Mouse (Mus musculus) granulocyte monocyte progenitor cell, adult 5-6 weeks (primary cell): ENCODE data around the gene Fcrlb. TPM values are rescaled to one million over a fixed set of nuclear protein-coding genes. Genes with fewer than 3 reads are reported as not detected.
A peak's percentile ranks its signal among the peaks of the same experiment; 100 is the strongest.

Experiments used
- ATAC-seq: replicated peaks from 2 replicates; pipeline ENCODE4 v1.8.0; 2016; ENCODE audit warnings: mild to moderate bottlenecking, moderate TSS enrichment, inconsistent platforms; ENCODE audit not compliant: poor library complexity, severe bottlenecking
- total RNA-seq, 2 experiments: library from RNA; stranded (forward) in 1 of 2; stranded (reverse) in 1 of 2; fragments of 200-712, 200-1000 nt in 1 of 2; fragments of >200 nt in 1 of 2; fragmentation: Nextera tagmentation in 1 of 2; gene quantifications; 2 replicates each; pipeline ENCODE4 v1.2.3; 2014 to 2017

The Fcrlb gene
- total RNA-seq, 2 experiments from 2014 or later: not detected

DNA sequence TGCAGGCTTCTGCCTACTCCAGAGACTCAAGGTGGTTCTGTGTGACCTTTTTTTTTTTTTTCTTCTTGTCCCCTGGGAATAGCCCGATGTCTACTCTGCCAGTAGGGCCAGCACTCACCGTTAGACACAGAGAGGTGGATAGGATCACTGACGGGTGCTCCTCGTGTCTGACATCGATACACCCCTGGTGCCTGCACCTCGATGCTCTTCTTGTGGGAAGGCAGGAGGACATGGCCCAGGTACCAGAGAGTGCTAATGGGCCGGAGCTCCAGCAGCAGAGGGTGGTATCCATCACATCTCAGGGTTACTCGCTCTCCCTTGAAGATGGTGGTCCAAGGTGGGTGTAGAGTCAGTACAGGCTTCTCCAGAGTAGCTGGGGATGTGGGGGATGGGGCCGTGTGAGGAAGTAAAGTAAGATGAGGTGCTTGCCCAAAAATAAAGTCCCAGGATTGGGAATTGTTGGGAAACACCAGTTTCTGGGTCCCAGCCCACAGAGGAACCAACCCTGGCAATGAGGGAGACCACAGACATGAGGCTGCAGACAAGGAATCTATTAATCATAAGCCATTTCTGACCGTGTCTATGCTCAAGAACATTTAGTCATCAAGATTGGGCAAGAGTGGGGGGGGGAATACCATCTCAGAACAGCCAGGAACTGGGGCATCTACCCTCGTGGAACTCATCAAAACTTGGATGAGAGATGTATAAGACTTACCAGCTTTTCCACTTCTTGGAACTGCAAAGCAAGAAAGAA is 657 bp downstream of the Fcrlb start:
- ATAC-seq: peak; percentile 74

GRCm38 (mm10) chr1:170908341-170908740 is 4.4 kb downstream of the Fcrlb start:
- 0 out of 2 replicates have a peak, but pooled peaks have one; percentile 13 for ATAC-seq

DNA sequence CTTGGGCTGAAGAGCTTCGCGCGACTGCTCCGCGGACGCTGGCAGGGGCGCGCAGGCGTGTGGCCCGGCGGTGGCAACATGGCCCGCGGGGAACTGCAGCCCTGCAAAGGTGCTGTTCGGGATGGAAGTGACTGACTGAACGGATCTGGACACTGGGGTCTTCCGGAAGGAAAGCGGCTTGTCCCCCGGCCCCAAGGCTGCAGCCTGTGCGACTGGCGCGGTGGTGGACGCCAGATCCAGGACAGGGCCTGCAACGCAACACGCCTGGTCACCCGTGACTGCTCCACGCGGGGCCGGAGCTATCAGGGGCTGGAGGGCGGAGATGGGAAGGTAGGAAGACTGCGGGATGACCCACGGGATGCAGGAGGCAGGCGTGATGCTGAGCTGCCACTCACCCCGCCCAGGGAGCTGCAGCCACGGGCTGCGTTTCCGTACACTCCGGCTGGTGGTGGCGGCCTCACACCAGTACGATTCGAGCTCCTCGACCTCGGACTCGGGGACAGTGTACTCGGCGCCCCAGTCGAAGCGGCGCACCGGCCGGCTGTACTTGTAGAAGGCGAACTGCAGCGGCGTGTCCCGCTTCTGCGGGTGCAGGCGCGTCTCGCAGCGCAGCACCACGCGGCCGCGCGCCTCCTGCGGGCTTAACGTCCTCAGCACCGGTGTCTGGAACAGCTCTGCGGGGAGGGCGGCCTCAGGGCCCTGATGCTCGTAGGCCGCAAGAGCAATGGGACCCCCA is 5.1 kb downstream of the Fcrlb start:
- ATAC-seq: peak; percentile 52

- ATAC-seq: no peak
Observed at GRCm38 (mm10) chr1:170907111-170907455, 5.7 kb downstream of the Fcrlb start.

GRCm38 (mm10) chr1:170903485-170903884 is 9.3 kb downstream of the Fcrlb start:
- ATAC-seq: no peak

DNA sequence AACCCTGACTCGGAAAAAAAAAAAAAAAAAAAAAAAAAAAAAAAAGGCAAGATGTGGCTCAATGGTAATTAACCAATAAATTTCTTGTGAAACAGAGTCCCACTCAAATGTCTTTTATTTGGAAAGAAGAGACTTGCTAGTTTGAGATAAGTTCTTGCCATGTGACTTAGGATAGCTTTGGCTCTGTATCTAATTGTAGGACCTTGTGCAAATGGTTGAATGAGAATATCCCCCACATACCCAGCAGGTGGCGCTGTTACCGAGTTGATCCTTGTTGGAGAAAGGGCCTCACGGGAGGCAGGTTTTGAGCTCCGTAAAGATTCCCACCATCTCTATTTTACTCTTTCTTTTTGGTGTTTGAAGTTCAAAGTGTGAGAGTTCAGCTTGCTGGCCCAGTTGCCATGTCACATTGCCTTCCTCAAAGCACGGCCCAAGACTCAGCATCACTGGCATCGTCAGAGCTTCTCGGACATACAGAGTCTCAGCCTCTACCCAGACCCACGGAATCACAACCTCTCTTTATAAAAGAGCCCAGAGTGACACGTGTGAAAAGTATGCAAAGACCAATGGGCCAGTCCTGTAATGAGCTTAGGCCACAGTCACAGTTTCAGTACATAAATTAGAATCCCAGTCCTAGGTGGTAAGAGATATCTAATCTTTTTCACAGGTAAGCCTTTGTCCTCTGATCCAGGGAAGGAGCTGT is 11.1 kb downstream of the Fcrlb start:
- peak; percentile 55 for ATAC-seq

- no peak for ATAC-seq
Observed at GRCm38 (mm10) chr1:170900799-170901467, 11.8 kb downstream of the Fcrlb start.

DNA sequence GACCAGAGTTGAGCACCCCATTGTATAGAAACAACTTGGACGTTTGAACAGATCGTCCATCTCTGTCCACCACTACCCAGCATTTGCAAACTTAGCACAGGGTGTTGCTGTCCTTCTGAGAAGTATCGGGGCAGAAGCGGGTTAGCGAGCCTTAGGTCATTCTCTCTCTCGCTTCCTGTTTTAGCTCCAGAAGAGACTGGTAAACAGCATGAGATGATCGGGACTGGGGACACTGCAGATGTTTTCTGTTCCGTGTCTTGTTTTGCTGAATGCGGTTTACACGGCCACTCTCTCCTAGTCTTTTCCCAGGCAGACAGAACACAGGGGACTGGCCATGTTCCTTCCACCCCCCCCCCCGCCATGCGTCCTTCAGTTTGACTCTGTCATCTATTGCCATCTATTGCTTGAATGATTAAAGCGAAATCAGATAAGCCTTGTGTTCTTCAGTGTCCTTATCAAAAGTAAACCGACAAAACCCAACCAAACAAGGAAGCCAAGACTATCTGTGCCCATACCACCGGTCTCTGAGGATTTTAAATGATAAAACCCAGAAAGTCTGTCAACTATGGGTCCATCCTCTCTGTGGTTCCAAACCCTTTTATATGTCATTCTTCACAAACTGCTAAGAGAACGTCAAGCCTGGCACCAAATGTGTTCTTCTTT is 14.2 kb downstream of the Fcrlb start:
- ATAC-seq: peak; percentile 63

DNA sequence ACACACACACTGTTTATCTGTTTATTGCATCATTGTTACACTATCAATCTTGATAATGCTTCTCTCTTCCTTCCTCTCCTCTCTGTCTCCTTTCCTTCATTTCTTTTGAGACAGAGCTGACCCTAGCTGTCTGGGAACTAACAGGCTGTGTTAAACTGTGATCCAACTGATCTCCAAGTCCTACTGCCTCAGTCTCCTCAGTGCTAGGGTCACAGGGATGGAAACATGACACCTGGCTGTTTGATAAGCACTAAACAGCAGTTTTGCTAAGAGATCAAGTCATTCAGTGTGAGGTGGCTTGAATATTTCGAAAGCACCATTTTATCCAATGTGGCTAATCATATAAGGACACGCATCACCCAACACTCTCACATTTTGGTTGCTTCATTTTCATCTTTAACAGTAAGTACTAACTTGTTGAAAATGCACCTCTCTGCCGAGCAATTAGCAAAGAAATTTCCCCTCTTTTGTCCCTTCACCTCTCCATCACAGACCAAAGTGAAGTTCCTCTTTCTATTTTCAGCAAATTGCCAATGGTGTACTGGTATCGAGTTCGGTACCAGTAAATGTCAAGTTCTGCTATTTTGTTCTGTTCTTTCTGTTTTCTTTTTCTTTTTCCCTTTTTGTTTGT is 16.0 kb downstream of the Fcrlb start:
- ATAC-seq: peak; percentile 52

DNA sequence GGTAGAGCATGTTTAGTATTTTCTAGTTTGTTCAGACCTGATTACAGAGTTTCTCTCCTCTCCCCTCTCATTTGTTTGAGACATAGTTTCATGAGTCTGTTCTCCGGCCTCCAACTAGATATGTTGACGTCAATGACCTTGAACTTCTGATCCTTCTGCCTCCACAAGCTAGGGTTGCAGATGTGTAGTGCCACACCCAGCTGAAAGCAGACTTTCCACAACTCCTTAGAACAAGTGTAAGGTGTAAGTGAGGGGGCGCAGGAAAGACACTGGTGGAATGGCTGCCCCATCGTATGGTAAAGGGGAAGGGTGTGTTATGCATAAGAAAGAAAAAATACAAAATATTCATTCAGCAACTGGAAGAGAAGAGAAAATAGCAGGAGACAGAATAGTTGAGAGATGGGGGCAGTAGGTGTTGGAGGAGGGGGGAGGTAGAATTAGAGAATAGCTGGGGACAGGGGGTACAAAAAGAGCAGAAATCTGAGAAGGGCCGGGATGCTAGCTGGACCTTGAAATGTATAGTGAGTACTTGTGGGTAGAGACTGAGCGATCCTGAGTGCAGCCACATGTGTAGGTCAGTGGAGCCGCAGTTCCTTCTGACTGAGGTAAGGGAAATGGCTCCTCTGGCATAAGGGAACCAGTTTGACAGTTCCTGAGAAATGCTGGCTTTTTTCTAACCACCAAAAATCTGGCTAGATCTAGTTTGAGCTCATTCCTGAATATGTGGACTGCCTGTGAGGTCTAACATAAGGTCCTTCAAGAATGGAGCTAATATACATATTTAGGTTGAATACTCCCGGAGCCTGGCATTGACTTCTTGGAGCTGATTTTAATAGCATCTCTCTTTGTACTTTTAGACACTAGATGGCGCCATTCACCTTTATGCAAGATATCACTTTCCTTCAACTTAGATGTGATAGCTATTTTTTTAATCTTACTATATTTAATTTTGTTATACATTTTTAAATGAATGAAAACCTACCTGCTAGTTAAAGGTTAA is 17.8 kb downstream of the Fcrlb start:
- ATAC-seq: 0 out of 2 replicates have a peak, but pooled peaks have one; percentile 38

GRCm38 (mm10) chr1:170892279-170892678 is 20.5 kb downstream of the Fcrlb start:
- no peak for ATAC-seq

DNA sequence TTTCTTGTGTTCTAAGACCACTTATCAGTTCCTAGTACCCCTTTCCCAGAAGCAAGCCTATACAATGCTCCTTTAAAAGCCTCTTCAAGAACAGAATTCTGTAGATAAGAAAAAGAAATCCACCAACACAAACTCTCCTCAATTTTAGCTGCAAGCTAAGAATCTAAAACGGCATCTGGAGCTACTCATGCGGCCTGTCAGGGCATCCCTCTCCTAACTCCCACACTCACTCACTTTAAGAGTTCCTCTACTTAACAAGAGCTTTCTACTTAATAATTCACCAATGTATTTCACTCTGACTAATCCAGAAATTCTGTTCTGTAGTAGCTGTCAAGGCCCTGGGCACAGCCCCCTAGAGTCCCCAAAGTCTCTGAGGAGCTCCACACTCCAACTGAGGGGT is 21.1 kb downstream of the Fcrlb start:
- ATAC-seq: no peak

DNA sequence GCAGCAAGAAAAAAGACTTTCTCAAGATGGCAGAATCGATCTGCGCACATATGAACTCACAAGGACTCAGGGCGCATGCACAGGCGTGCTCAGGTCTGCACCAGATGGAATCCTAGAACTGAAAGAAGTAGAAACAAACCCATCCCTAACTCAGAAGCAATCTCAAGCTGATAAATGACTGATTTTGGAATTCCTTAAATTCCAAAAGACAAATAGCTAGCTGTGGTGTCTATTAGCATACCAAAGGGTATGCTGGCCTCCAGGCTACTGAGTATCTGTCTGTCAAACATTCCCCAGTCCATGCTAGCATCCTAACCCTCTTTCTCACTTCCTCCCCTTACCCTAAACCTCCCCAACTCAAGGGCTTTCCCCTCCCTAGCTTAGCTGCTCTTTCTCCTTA is 23.4 kb downstream of the Fcrlb start:
- no peak for ATAC-seq

- no peak for ATAC-seq
Observed at GRCm38 (mm10) chr1:170886044-170886458, 26.7 kb downstream of the Fcrlb start.

GRCm38 (mm10) chr1:170884978-170885561 is 27.7 kb downstream of the Fcrlb start, which contains the start of the genes Gm26620 and Dusp12:
Gene Gm26620 (plus strand): TSS chr1:170885065.
Gene Dusp12 (minus strand): TSS chr1:170885540.
- ATAC-seq: peak; percentile 97

- no peak for ATAC-seq
Observed at GRCm38 (mm10) chr1:170884390-170884789, 28.4 kb downstream of the Fcrlb start.

- ATAC-seq: no peak
Observed at GRCm38 (mm10) chr1:170882915-170883485, 29.7 kb downstream of the Fcrlb start.

- ATAC-seq: no peak
Observed at GRCm38 (mm10) chr1:170876906-170877305, 35.8 kb downstream of the Fcrlb start.
